Mouse (Mus musculus) MEL (cell line): ENCODE measurements around the gene Vmn2r97. TPM values are rescaled to one million over a fixed set of nuclear protein-coding genes. Genes with fewer than 3 reads are reported as not detected.
"Not testable (repeated sequence)": the region's sequence is repeated elsewhere in the genome, so short reads cannot be mapped to it uniquely, and the experiment has no call there.

Experiments used
- DNase-seq: peaks from one replicate; pipeline ENCODE4 v3.0.0; 2011; ENCODE audit warnings: low read depth, low spot score
- H3K27ac ChIP-seq: 2 replicates; pipeline ENCODE4 v1.5.1; 2012; ENCODE audit warnings: low read depth, mild to moderate bottlenecking, control low read depth, low read length, moderate library complexity; ENCODE audit not compliant: control insufficient read depth
- H3K27me3 ChIP-seq, 2 experiments: fragments of 150-350 bp in 1 of 2; sonication (generic) in 1 of 2; 2 replicates each; pipeline ENCODE4 v1.6.1; 2012; ENCODE audit warnings: low read length in 2 of 2, mild to moderate bottlenecking in 2 of 2, improper control_type of control experiment in 1 of 2, moderate library complexity in 1 of 2; ENCODE audit not compliant: insufficient read depth in 2 of 2, control insufficient read depth in 1 of 2
- H3K36me3 ChIP-seq, 2 experiments: 2 replicates each; pipeline ENCODE4 v1.6.1; 2012 to 2014; ENCODE audit warnings: low read length in 2 of 2, improper control_type of control experiment in 1 of 2, inconsistent platforms in 1 of 2, mild to moderate bottlenecking in 1 of 2; ENCODE audit not compliant: insufficient read depth in 2 of 2, control insufficient read depth in 1 of 2
- H3K4me1 ChIP-seq, 2 experiments: fragments of 150-350 bp in 1 of 2; sonication (generic) in 1 of 2; 2 replicates each; pipeline ENCODE4 v1.6.1; 2012; ENCODE audit warnings: low read length in 2 of 2, improper control_type of control experiment in 1 of 2, mild to moderate bottlenecking in 1 of 2; ENCODE audit not compliant: insufficient read depth in 2 of 2, control insufficient read depth in 1 of 2
- H3K4me3 ChIP-seq, 2 experiments: fragments of 150-350 bp in 1 of 2; sonication (generic) in 1 of 2; 2 replicates each; pipeline ENCODE4 v1.5.1; 2012; ENCODE audit warnings: low read depth in 2 of 2, low read length in 2 of 2, mild to moderate bottlenecking in 2 of 2, moderate library complexity in 2 of 2, control low read depth in 1 of 2, improper control_type of control experiment in 1 of 2; ENCODE audit not compliant: control insufficient read depth in 1 of 2, insufficient read depth in 1 of 2
- H3K79me2 ChIP-seq: 2 replicates; pipeline ENCODE4 v1.6.1; 2012; ENCODE audit warnings: mild to moderate bottlenecking, low read length, moderate library complexity; ENCODE audit not compliant: control insufficient read depth, poor library complexity, insufficient read depth
- H3K9ac ChIP-seq: 2 replicates; pipeline ENCODE4 v1.6.1; 2012; ENCODE audit warnings: low read depth, mild to moderate bottlenecking, control low read depth, low read length, moderate library complexity; ENCODE audit not compliant: control insufficient read depth, poor library complexity, severe bottlenecking
- H3K9me3 ChIP-seq: fragments of 150-350 bp; sonication (generic); replicated peaks from 2 replicates; pipeline ENCODE4 v1.6.1; 2012; ENCODE audit warnings: mild to moderate bottlenecking, low read length, improper control_type of control experiment, moderate library complexity; ENCODE audit not compliant: insufficient read depth
- CTCF ChIP-seq, 3 experiments: IDR thresholded peaks in 2 of 3; conservative IDR thresholded peaks in 1 of 3; 2 replicates each; pipeline ENCODE4 v1.5.1; 2011 to 2012; ENCODE audit warnings: low read length in 3 of 3, low read depth in 2 of 3, mild to moderate bottlenecking in 2 of 3, improper control_type of control experiment in 1 of 3, inconsistent platforms in 1 of 3, mixed read lengths in 1 of 3, moderate library complexity in 1 of 3; ENCODE audit not compliant: control insufficient read depth in 1 of 3, insufficient read depth in 1 of 3, poor library complexity in 1 of 3, severe bottlenecking in 1 of 3
- HCFC1 ChIP-seq: IDR thresholded peaks from 2 replicates; pipeline ENCODE4 v1.6.1; 2012; ENCODE audit warnings: low read depth, mild to moderate bottlenecking, inconsistent platforms, low read length, improper control_type of control experiment, moderate library complexity
- RAD21 ChIP-seq: IDR thresholded peaks from 2 replicates; pipeline ENCODE4 v1.6.1; 2011; ENCODE audit warnings: mild to moderate bottlenecking, low read depth, low read length, improper control_type of control experiment
- SMC3 ChIP-seq: IDR thresholded peaks from 2 replicates; pipeline ENCODE4 v1.6.1; 2011; ENCODE audit warnings: low read depth, low read length, improper control_type of control experiment
- TCF12 ChIP-seq: IDR thresholded peaks from 2 replicates; pipeline ENCODE4 v1.6.1; 2014; ENCODE audit warnings: low read depth, mild to moderate bottlenecking, inconsistent platforms, low read length, improper control_type of control experiment, moderate library complexity
- ZNF384 ChIP-seq: IDR thresholded peaks from 2 replicates; pipeline ENCODE4 v1.6.1; 2012; ENCODE audit warnings: low read depth, mild to moderate bottlenecking, inconsistent platforms, low read length, improper control_type of control experiment
- polyA plus RNA-seq, 2 experiments: library from polyadenylated mRNA; stranded (reverse) in 1 of 2; unstranded in 1 of 2; fragments of >175 nt in 1 of 2; fragments of >200 nt in 1 of 2; gene quantifications; 2 replicates each; pipeline versions ENCODE4 v1.2.1 to v1.2.4; 2012; ENCODE audit warnings: low replicate concordance in 2 of 2, low read depth in 1 of 2; ENCODE audit not compliant: insufficient read length in 2 of 2, insufficient read depth in 1 of 2, missing spikeins in 1 of 2
- total RNA-seq: library from RNA; depleted of rRNA; stranded (reverse); fragments of 300-350 nt; gene quantifications from 2 replicates; pipeline ENCODE4 v1.2.3, GENCODE M21; 2012; rRNA removed

Vmn2r97 gene
- not detected in 2 replicates for total RNA-seq
- under 1 TPM in 1 of 2 experiments, not detected in 1; 0.15 TPM for polyA plus RNA-seq

DNA sequence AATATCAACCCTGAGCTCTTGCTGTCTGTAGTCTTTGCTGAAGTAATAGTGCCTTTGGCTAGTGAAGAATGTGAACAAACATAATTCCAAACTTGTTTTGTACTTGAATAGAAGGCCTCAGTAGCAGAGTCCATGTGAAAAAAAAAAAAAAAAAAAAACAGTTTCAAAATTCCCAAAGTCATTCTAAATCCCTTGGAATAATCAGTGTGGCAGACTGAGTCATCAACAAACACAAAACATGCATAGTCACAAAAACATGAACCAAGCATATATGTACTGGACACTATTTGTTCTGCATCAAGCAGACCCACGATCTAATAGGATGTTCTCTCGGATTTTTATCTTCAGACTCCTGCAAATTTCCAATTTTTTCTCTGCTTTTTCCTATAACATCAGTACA lies at the start of gene Vmn2r97:
Vmn2r97 (plus strand) TSS at position 301 of the 400 bp plus-strand sequence.
- not testable (repeated sequence) for H3K27me3 ChIP-seq

GRCm38 (mm10) chr17:18882436-18882835 lies 31.7 kb upstream of the Vmn2r97 start:
- H3K9ac ChIP-seq, H3K27me3 ChIP-seq, H3K27ac ChIP-seq, H3K79me2 ChIP-seq, H3K36me3 ChIP-seq, H3K4me1 ChIP-seq, H3K9me3 ChIP-seq, DNase-seq, H3K4me3 ChIP-seq: not testable (repeated sequence)

More for the DNA sequence above, at the start of gene Vmn2r97:
- H3K4me3 ChIP-seq, H3K79me2 ChIP-seq, H3K4me1 ChIP-seq, H3K9ac ChIP-seq, H3K27ac ChIP-seq, H3K36me3 ChIP-seq, H3K9me3 ChIP-seq, DNase-seq: not testable (repeated sequence)

GRCm38 (mm10) chr17:18889745-18890329 lies 24.3 kb upstream of the Vmn2r97 start:
- Histone ChIP-seq H3K4me1 (peaks cover 0 to 2% of the 10 kb centered on the region in 2 experiments; a peak in 1 of 4 replicates), H3K79me2 (no peaks in the 10 kb centered on the region), H3K9ac (peak overlapping the region; percentile 25; the same call in 1 of the 2 replicates), H3K27ac (no peak overlapping the region)
- DNase-seq, result peak; percentile 63
- TF ChIP-seq SMC3 (peak; percentile 35), RAD21 (peak; percentile 32), ZNF384 (0 out of 2 replicates have a peak, but pooled peaks have one; percentile 20), CTCF (IDR thresholded peaks at IDR 0.05 in 2 of 3, conservative IDR thresholded peaks at IDR 0.05 in 1 of 3; ENCODE audit: control insufficient read depth in 1 of 3, insufficient read depth in 1 of 3, low read depth in 2 of 3, low read length in 3 of 3, poor library complexity in 1 of 3, severe bottlenecking in 1 of 3) (peak in 1 of 3 experiments; percentile 9; a peak in 1 of 6 replicates), TCF12 (no peak), HCFC1 (no peak)
- TF ChIP-seq, all 39 proteins: peak for 4
- Histone ChIP-seq H3K36me3 (no peaks in the 10 kb centered on the region; a peak in 1 of 4 replicates), H3K4me3 (peak overlapping the region; percentile 46 to 60), H3K9me3 (no peaks in the 10 kb centered on the region), H3K27me3 (no peaks in the 10 kb centered on the region)

GRCm38 (mm10) chr17:18957800-18958199 lies 43.7 kb downstream of the Vmn2r97 start:
- not testable (repeated sequence) for H3K4me1 ChIP-seq, H3K4me3 ChIP-seq, H3K27me3 ChIP-seq, DNase-seq, H3K9ac ChIP-seq, H3K9me3 ChIP-seq, H3K79me2 ChIP-seq, H3K27ac ChIP-seq, H3K36me3 ChIP-seq
